Mouse (Mus musculus) testis, adult 2 months (tissue): ENCODE measurements around the gene Rplp2.

Source experiments
- CTCF ChIP-seq: fragments of 200-500 bp; IDR thresholded peaks from 2 replicates; pipeline ENCODE4 v1.5.1; 2012; ENCODE audit warnings: low read depth, mild to moderate bottlenecking, inconsistent platforms, low read length, moderate library complexity; ENCODE audit not compliant: control insufficient read depth, insufficient read depth, insufficient replicate concordance
- POLR2A ChIP-seq: fragments of 200-500 bp; IDR thresholded peaks from 2 replicates; pipeline ENCODE4 v1.6.1; 2012; ENCODE audit warnings: low read depth, mild to moderate bottlenecking, inconsistent platforms, low read length, moderate library complexity; ENCODE audit not compliant: control insufficient read depth

GRCm38 (mm10) chr7:141458661-141459060 lies 11.5 kb downstream of the Rplp2 start:
- TF ChIP-seq POLR2A (no peak), CTCF (no peak)
